Mouse (Mus musculus) CH12.LX (cell line): ENCODE results near the gene Creb3l2.

Experiments used
- CHD1 ChIP-seq: IDR thresholded peaks from 2 replicates; pipeline ENCODE4 v1.6.1; 2012; ENCODE audit warnings: low read depth, low read length, improper control_type of control experiment, inconsistent platforms
- CTCF ChIP-seq, 2 experiments: IDR thresholded peaks in 1 of 2; conservative IDR thresholded peaks in 1 of 2; 2 replicates each; pipeline ENCODE4 v1.5.1; 2011 to 2012; ENCODE audit warnings: low read depth in 2 of 2, low read length in 2 of 2, improper control_type of control experiment in 1 of 2, inconsistent platforms in 1 of 2, mild to moderate bottlenecking in 1 of 2, moderate library complexity in 1 of 2
- MYC ChIP-seq: IDR thresholded peaks from 2 replicates; pipeline ENCODE4 v1.6.1; 2011; ENCODE audit warnings: low read depth, mild to moderate bottlenecking, improper control_type of control experiment, low read length
- POLR2A ChIP-seq: IDR thresholded peaks from 2 replicates; pipeline ENCODE4 v1.6.1; 2011; ENCODE audit warnings: low read depth, mild to moderate bottlenecking, improper control_type of control experiment, low read length
- USF1 ChIP-seq: IDR thresholded peaks from 2 replicates; pipeline ENCODE4 v1.6.1; 2014; ENCODE audit warnings: low read depth, mild to moderate bottlenecking, inconsistent platforms, low read length, improper control_type of control experiment

GRCm38 (mm10) chr6:37317904-37318303 lies 124.0 kb downstream of the Creb3l2 start:
- TF ChIP-seq CTCF (conservative IDR thresholded peaks at IDR 0.05 in 1 of 2, IDR thresholded peaks at IDR 0.05 in 1 of 2; ENCODE audit: low read depth in 2 of 2, low read length in 2 of 2) (no peak), USF1 (no peak), CHD1 (no peak), MYC (no peak), POLR2A (no peak)
